Mouse (Mus musculus) brain, adult 2 months (tissue): Measurements from ENCODE around the gene Pcyt1b.
A peak's percentile ranks its signal among the peaks of the same experiment; 100 is the strongest.

Experiments
- DNase-seq: peaks from one replicate; pipeline ENCODE4 v3.0.0; 2011; ENCODE audit warnings: low read depth, low spot score

The Pcyt1b gene

DNA sequence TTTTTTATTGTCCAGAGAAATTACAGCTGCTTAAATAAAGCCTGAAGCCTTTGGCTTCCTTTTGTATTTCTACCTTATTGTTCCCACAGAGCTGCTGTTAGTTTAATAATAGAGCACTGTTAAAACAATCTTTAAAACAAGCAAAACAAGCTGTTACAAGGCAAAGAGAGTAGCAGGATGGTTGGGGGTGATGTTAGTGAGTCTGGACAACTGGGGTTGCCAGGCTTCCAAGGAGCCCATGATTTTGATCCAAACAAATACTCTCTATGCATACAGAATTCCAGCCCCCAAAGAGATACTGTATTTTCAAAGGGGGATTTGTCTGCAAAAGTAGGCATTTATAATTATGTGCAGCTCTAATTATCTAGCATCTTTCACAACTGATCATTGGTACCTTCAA is 77.7 kb downstream of the Pcyt1b start:
- no peak for DNase-seq

DNA sequence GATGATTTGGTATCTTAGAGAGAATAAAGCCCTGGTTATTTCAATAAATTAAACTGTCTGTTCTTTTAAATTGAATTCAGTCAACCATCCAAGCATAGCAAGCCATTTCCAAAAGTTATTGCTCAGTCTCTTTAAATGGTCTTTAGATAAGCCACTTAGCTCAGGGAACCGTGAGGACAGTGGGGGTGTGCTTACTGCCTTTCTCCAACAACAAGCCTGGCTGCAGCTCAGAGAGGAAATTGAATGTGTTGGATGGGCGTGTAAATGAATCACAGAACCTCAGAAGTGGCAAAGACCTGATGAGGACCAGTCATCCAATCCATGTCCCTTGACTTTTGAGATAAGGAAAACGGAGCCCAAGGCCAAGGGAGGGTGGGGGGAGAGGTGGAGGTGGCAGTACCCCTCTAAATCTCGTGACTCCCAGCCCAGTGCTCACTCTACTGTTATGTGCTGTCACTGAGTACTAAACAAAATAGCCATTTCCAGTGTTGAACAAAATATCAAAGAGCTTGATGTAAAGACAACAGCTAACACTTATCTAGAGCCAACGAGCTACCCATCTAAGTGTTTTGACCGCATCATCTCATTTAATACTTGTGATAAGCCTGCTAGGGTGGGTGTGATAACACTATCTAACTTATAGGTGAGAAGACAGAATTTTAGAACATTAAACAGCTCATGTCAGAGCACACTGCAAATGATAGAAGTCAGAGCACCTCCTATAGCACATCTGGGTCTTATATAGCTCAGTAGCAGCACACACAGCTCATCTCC is 78.5 kb downstream of the Pcyt1b start:
- peak; percentile 27 for DNase-seq

DNA sequence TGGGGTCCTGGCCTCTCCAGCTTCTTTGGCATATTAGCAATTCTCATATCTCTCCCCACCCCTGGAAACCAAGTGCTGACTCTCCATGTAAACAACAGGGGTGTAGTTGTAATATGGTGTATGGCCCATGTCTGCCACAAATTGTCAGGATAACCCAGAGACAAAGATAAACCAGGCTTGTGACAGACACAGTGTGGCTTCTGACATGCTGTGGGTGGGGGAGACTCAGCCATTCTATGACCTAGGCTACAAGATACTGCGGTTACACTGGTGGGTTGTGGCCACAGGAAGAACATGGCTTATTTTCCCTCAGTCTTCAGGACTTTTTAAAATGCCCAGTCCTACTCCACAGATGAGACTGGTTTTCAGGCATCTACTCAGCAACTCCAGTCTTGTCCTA is 94.5 kb downstream of the Pcyt1b start:
- DNase-seq = no peak

GRCm38 (mm10) chrX:93750566-93750965 is 95.9 kb downstream of the Pcyt1b start:
- no peak for DNase-seq

- DNase-seq = no peak
Measured at GRCm38 (mm10) chrX:93755210-93755842, 100.7 kb downstream of the Pcyt1b start.

GRCm38 (mm10) chrX:93756867-93757455 is 102.3 kb downstream of the Pcyt1b start:
- DNase-seq = no peak

DNA sequence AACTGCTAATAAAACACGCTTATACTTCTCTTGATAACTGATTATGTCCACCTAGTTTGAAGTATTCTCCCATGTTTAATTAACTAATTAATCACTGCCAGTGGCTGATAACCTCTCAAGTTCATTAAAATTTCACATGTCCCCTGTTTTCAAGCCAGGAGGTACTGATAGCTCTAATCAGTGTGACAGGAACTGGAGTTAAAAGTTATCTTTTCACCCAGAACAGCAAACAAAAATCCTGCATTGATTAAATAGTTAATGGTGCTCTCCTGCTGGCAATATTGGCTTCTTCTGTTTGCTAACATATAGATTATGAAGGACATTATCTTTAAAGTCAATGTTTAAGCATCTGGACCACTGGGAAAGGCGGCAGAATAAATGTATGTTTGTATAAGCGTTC is 106.1 kb downstream of the Pcyt1b start:
- no peak for DNase-seq

DNA sequence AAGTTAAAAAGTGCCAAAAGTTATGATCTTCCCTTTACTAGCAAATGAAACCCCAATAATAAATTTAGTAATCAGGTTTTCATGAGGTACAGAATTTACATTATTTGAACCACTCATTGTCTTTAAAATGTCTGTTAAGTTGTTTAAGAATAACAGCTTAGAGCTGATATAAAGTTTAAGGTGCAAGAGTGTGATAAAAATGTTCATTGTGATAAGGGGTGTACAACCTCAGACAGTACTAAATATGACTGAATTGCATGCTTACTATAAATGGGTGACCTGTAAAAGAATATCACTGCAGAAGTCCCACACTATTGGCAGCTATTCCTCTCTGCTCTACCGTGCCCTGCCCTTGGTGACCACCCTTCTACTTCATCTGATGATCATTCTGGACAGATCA is 134.9 kb downstream of the Pcyt1b start:
- no peak for DNase-seq

- peak; percentile 36 for DNase-seq
Measured at GRCm38 (mm10) chrX:93793168-93793567, 138.5 kb downstream of the Pcyt1b start.
